In the genomic region with DNA sequence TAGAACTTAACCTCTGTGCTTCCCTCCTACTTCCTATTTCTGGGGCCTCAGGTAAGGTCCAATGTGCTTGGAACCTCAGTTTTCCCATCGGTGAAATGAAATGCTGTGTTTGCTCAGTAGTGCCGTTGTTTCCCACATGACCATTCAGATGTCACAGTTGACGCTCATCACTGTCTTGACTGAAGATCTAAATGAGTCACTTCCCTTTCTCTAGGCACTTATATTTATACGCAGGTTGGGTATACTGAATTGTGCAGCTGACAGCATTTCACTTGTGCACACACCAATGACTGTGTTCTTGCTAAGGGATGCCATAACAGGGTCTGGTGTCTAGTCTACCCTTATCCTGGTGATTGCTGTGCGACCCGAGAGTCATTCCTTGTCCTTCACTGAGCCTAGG, we compare ENCODE assay signal across 11 mouse cellular contexts. TPM values are rescaled to one million over a fixed set of nuclear protein-coding genes. Genes with fewer than 3 reads are reported as not detected.
A peak's percentile ranks its signal among the peaks of the same experiment; 100 is the strongest.
DNase-seq lines count a peak whose midpoint lies in the region; ATAC-seq lines count a peak whose summit lies in the region.
"Had no signal": no experiment of that assay in that cellular context is flagged by ENCODE, and none has a peak within 500 bp of the region (broad histone marks: within the 10 kb centered on the region; RNA-seq: fewer than 3 reads in every experiment).

No protein-coding gene starts in this region.

- H3K9ac ChIP-seq in heart, embryonic 11.5 days (ENCODE audit: low read depth, low read length): no peak overlapping the region
- H3K9ac ChIP-seq in embryonic facial prominence, embryonic 12.5 days: no peak overlapping the region
- peak overlapping the region; percentile 75 for H3K9ac ChIP-seq in liver, embryonic 13.5 days

- H3K4me2 ChIP-seq in heart, embryonic 11.5 days: peak overlapping the region; percentile 81
- peak overlapping the region; percentile 69; the same call in 1 of the 2 replicates for H3K4me2 ChIP-seq in embryonic facial prominence, embryonic 12.5 days (replicated peaks)
- peak overlapping the region; percentile 82 for H3K4me2 ChIP-seq in liver, embryonic 13.5 days

- H3K27ac ChIP-seq in heart, embryonic 11.5 days (ENCODE audit: low read depth, low read length): no peak overlapping the region
- 0 out of 2 replicates have a peak overlapping the region, but pooled peaks have one; percentile 72 for H3K27ac ChIP-seq in embryonic facial prominence, embryonic 12.5 days
- H3K27ac ChIP-seq in liver, embryonic 13.5 days: peak overlapping the region; percentile 70; the same call in 1 of the 2 replicates

- intact Hi-C loops in heart, postnatal 36 days (cut with DNase I): loop anchor here (2.0 to 10.0 kb wide), 2 partner anchors 45 to 839 kb away; partner anchors contain the start of genes Zfp583 and Zfp954

- WGBS in heart, embryonic 11.5 days (ENCODE audit: insufficient replicate concordance): 86% methylated on average over 6 of the region's 6 CpGs
- WGBS in embryonic facial prominence, embryonic 12.5 days: 89% methylated on average over 6 of the region's 6 CpGs
- 65% methylated on average over 6 of the region's 6 CpGs for WGBS in liver, embryonic 13.5 days (ENCODE audit: insufficient replicate concordance)

- no peaks in the 10 kb centered on the region for H3K36me3 ChIP-seq in heart, embryonic 11.5 days (ENCODE audit: control insufficient read depth, insufficient read depth, low read length)
- H3K36me3 ChIP-seq in embryonic facial prominence, embryonic 12.5 days: no peaks in the 10 kb centered on the region
- peaks cover 3% of the 10 kb centered on the region; the same call in 1 of the 2 replicates for H3K36me3 ChIP-seq in liver, embryonic 13.5 days

- no peak for ATAC-seq in heart, embryonic 11.5 days (replicated peaks; ENCODE audit: insufficient number of reproducible peaks, low FRiP score, low TSS enrichment)
- no peak for ATAC-seq in embryonic facial prominence, embryonic 12.5 days (ENCODE audit: insufficient number of reproducible peaks, insufficient read depth, low FRiP score, low TSS enrichment)
- no peak for ATAC-seq in liver, embryonic 13.5 days (ENCODE audit: low read depth)

- no peaks in the 10 kb centered on the region for H3K9me3 ChIP-seq in heart, embryonic 11.5 days (replicated peaks; ENCODE audit: control insufficient read depth, low read length)
- H3K9me3 ChIP-seq in embryonic facial prominence, embryonic 12.5 days: no peaks in the 10 kb centered on the region
- H3K9me3 ChIP-seq in liver, embryonic 13.5 days (replicated peaks): no peaks in the 10 kb centered on the region

- DNase-seq in heart, postnatal 36 days: no peak
- peak; percentile 6 for DNase-seq in 3T3-L1 (ENCODE audit: low read depth, low spot score)
- no peak for DNase-seq in liver, embryonic 13.5 days
- DNase-seq in adrenal gland, postnatal 25 days: no peak
- no peak for DNase-seq in adrenal gland, postnatal 4 days (ENCODE audit: low spot score in 2 of 2)
- DNase-seq in lung, postnatal 14 days: no peak

- H3K4me3 ChIP-seq in heart, embryonic 11.5 days (ENCODE audit: low read depth, low read length): no peak overlapping the region; the same call in 1 of the 2 replicates
- H3K4me3 ChIP-seq in embryonic facial prominence, embryonic 12.5 days: 0 out of 2 replicates have a peak overlapping the region, but pooled peaks have one; percentile 53
- peak overlapping the region; percentile 71 for H3K4me3 ChIP-seq in liver, embryonic 13.5 days (replicated peaks)

- H3K27me3 ChIP-seq in heart, embryonic 11.5 days (ENCODE audit: control insufficient read depth, insufficient read depth, low read length): no peaks in the 10 kb centered on the region
- H3K27me3 ChIP-seq in embryonic facial prominence, embryonic 12.5 days: no peaks in the 10 kb centered on the region
- no peaks in the 10 kb centered on the region for H3K27me3 ChIP-seq in liver, embryonic 13.5 days
- H3K27me3 ChIP-seq: Patski had no signal

- peaks cover 8% of the 10 kb centered on the region for H3K4me1 ChIP-seq in heart, embryonic 11.5 days (ENCODE audit: control insufficient read depth, insufficient read depth, low read length)
- H3K4me1 ChIP-seq in embryonic facial prominence, embryonic 12.5 days: peaks cover 4% of the 10 kb centered on the region
- peaks cover 48% of the 10 kb centered on the region for H3K4me1 ChIP-seq in liver, embryonic 13.5 days (replicated peaks)

RNA-seq across cellular contexts. Expression of gene Zfp667, which starts 1.0 kb away (rescaled TPM):
- polyA plus RNA-seq in heart, embryonic 11.5 days (2014; fragmentation: Nextera tagmentation; extraction: Ambion mirVana): 6.3 and 6.7 TPM in 2 replicates
- total RNA-seq in heart, postnatal 36 days (2021): 1 to 10 TPM; 3.4 to 4.0 TPM
- polyA plus RNA-seq in embryonic facial prominence, embryonic 12.5 days (2016; fragmentation: Nextera tagmentation; extraction: Ambion mirVana): 6.4 and 8.4 TPM in 2 replicates
- polyA plus RNA-seq in liver, embryonic 13.5 days (2015; fragmentation: Nextera tagmentation; extraction: Ambion mirVana): 7.1 and 7.6 TPM in 2 replicates
- total RNA-seq in adrenal gland, postnatal 25 days (2021): 6.7 and 9.7 TPM in 2 replicates
- 10 to 100 TPM in 1 of 2 experiments, 1 to 10 TPM in 1; 9.5 to 10.6 TPM for total RNA-seq in adrenal gland, postnatal 4 days (2021)

RNA-seq across cellular contexts. Expression of gene Epp13, which starts 32.9 kb away (rescaled TPM):
- polyA plus RNA-seq in heart, embryonic 11.5 days (2014; fragmentation: Nextera tagmentation; extraction: Ambion mirVana): not detected in 2 replicates
- not detected for total RNA-seq in heart, postnatal 36 days (2021)
- not detected in 2 replicates for polyA plus RNA-seq in embryonic facial prominence, embryonic 12.5 days (2016; fragmentation: Nextera tagmentation; extraction: Ambion mirVana)
- not detected in 2 replicates for polyA plus RNA-seq in liver, embryonic 13.5 days (2015; fragmentation: Nextera tagmentation; extraction: Ambion mirVana)
- not detected in 2 replicates for total RNA-seq in adrenal gland, postnatal 25 days (2021)
- total RNA-seq in adrenal gland, postnatal 4 days (2021): not detected
- total RNA-seq: liver, adult 2 months had no signal
- polyA plus RNA-seq: heart, embryonic 14.5 days; liver, adult 2 months; Patski had no signal

RNA-seq across cellular contexts. Expression of gene Zfp583, which starts 45.7 kb away (rescaled TPM):
- 4.4 and 5.1 TPM in 2 replicates for polyA plus RNA-seq in heart, embryonic 11.5 days (2014; fragmentation: Nextera tagmentation; extraction: Ambion mirVana)
- 1 to 10 TPM; 1.1 to 1.8 TPM for total RNA-seq in heart, postnatal 36 days (2021)
- polyA plus RNA-seq in embryonic facial prominence, embryonic 12.5 days (2016; fragmentation: Nextera tagmentation; extraction: Ambion mirVana): 8.6 and 9.4 TPM in 2 replicates
- 1.1 and 1.3 TPM in 2 replicates for polyA plus RNA-seq in liver, embryonic 13.5 days (2015; fragmentation: Nextera tagmentation; extraction: Ambion mirVana)
- 2.9 and 3.9 TPM in 2 replicates for total RNA-seq in adrenal gland, postnatal 25 days (2021)
- total RNA-seq in adrenal gland, postnatal 4 days (2021): 1 to 10 TPM; 3.1 to 5.4 TPM
- polyA plus RNA-seq: Patski had no signal

RNA-seq across cellular contexts. Expression of gene Gm3854, which starts 58.2 kb away (rescaled TPM):
- 1.1 and 2.4 TPM in 2 replicates for polyA plus RNA-seq in heart, embryonic 11.5 days (2014; fragmentation: Nextera tagmentation; extraction: Ambion mirVana)
- total RNA-seq in heart, postnatal 36 days (2021): under 1 TPM; 0.16 to 0.33 TPM
- 3.1 and 3.2 TPM in 2 replicates for polyA plus RNA-seq in embryonic facial prominence, embryonic 12.5 days (2016; fragmentation: Nextera tagmentation; extraction: Ambion mirVana)
- 0.32 and 0.39 TPM in 2 replicates for polyA plus RNA-seq in liver, embryonic 13.5 days (2015; fragmentation: Nextera tagmentation; extraction: Ambion mirVana)
- 0.62 and 0.94 TPM in 2 replicates for total RNA-seq in adrenal gland, postnatal 25 days (2021)
- 1 to 10 TPM; 1.6 to 1.7 TPM for total RNA-seq in adrenal gland, postnatal 4 days (2021)
- polyA plus RNA-seq: liver, adult 2 months had no signal
